Mouse (Mus musculus) neural tube, embryonic 15.5 days (tissue): ENCODE measurements around the gene Edil3. TPM values are rescaled to one million over a fixed set of nuclear protein-coding genes. Genes with fewer than 3 reads are reported as not detected.

Source experiments
- ATAC-seq: fragments of 200-750 bp; cut with Nextera tagmentation; 2 replicates; pipeline ENCODE4 v1.8.0; 2017; ENCODE audit warnings: mild to moderate bottlenecking, moderate TSS enrichment, moderate library complexity; ENCODE audit not compliant: low FRiP score
- H3K27ac ChIP-seq: fragments of 300-500 bp; sonication (generic); replicated peaks from 2 replicates; pipeline ENCODE4 v1.5.1; 2015; ENCODE audit warnings: mild to moderate bottlenecking, inconsistent platforms
- H3K27me3 ChIP-seq: fragments of 300-500 bp; sonication (generic); replicated peaks from 2 replicates; pipeline ENCODE4 v1.6.1; 2015; ENCODE audit warnings: inconsistent platforms
- H3K36me3 ChIP-seq: fragments of 300-500 bp; sonication (generic); 2 replicates; pipeline ENCODE4 v1.6.1; 2015; ENCODE audit warnings: inconsistent platforms
- H3K4me1 ChIP-seq: fragments of 300-500 bp; sonication (generic); 2 replicates; pipeline ENCODE4 v1.6.1; 2015; ENCODE audit warnings: inconsistent platforms
- H3K4me2 ChIP-seq: fragments of 300-500 bp; sonication (generic); 2 replicates; pipeline ENCODE4 v1.6.1; 2015; ENCODE audit warnings: inconsistent platforms, mild to moderate bottlenecking, moderate library complexity
- H3K4me3 ChIP-seq: fragments of 300-500 bp; sonication (generic); replicated peaks from 2 replicates; pipeline ENCODE4 v1.5.1; 2015; ENCODE audit warnings: mild to moderate bottlenecking, inconsistent platforms
- H3K9ac ChIP-seq: fragments of 300-500 bp; sonication (generic); replicated peaks from 2 replicates; pipeline ENCODE4 v1.6.1; 2015; ENCODE audit warnings: mild to moderate bottlenecking, inconsistent platforms
- H3K9me3 ChIP-seq: fragments of 300-500 bp; sonication (generic); replicated peaks from 2 replicates; pipeline ENCODE4 v1.6.1; 2016; ENCODE audit warnings: inconsistent platforms
- WGBS: fragments of 180-500 bp; shearing (Covaris S2); methylation state at CpG from one replicate; pipeline ENCODE4 v1.1.7; 2015; ENCODE audit warnings: mixed read lengths; 5-methylcytosine and 5-hydroxymethylcytosine counted together
- polyA plus RNA-seq: library from polyadenylated mRNA; unstranded; fragments of >200 nt; fragmentation: Nextera tagmentation; extraction: Ambion mirVana; gene quantifications from 2 replicates; pipeline ENCODE4 v1.2.1, GENCODE M21; 2015

Edil3 gene
- 49.3 and 66.3 TPM in 2 replicates for polyA plus RNA-seq

GRCm38 (mm10) chr13:88821440-88822331 is at the start of gene Edil3:
TSS of gene Edil3 (plus strand) at chr13:88821472.
- ATAC-seq, result peak; percentile 90
- Histone ChIP-seq H3K9ac (peak within 1 kb of the TSS; percentile 85), H3K9me3 (no peaks in the 10 kb centered on the region), H3K36me3 (no peaks in the 10 kb centered on the region), H3K4me2 (peak within 1 kb of the TSS; percentile 90), H3K4me3 (peak within 1 kb of the TSS; percentile 82), H3K4me1 (peaks cover 18% of the 10 kb centered on the region), H3K27me3 (no peaks in the 10 kb centered on the region), H3K27ac (peak within 1 kb of the TSS; percentile 86)
- under 1% methylated on average over 46 of the region's 60 CpGs for WGBS

GRCm38 (mm10) chr13:88799186-88799585 is 22.1 kb upstream of the Edil3 start:
- no peak overlapping the region for H3K4me3 ChIP-seq
- no peaks in the 10 kb centered on the region for H3K27me3 ChIP-seq
- H3K4me2 ChIP-seq, result no peak overlapping the region
- H3K4me1 ChIP-seq, result no peaks in the 10 kb centered on the region
- no peak overlapping the region for H3K9ac ChIP-seq
- no peak overlapping the region for H3K27ac ChIP-seq
- no peaks in the 10 kb centered on the region for H3K9me3 ChIP-seq
- no peak for ATAC-seq
- no peaks in the 10 kb centered on the region for H3K36me3 ChIP-seq
- 88% methylated on average over 1 of the region's 1 CpGs for WGBS

GRCm38 (mm10) chr13:88801006-88801405 is 20.3 kb upstream of the Edil3 start:
- H3K9me3 ChIP-seq, result no peaks in the 10 kb centered on the region
- 90% methylated on average over 1 of the region's 1 CpGs for WGBS
- no peak overlapping the region for H3K9ac ChIP-seq
- H3K4me3 ChIP-seq, result no peak overlapping the region
- H3K27me3 ChIP-seq, result no peaks in the 10 kb centered on the region
- H3K27ac ChIP-seq, result no peak overlapping the region
- H3K4me1 ChIP-seq, result no peaks in the 10 kb centered on the region
- H3K36me3 ChIP-seq, result no peaks in the 10 kb centered on the region
- ATAC-seq, result no peak
- H3K4me2 ChIP-seq, result no peak overlapping the region

DNA sequence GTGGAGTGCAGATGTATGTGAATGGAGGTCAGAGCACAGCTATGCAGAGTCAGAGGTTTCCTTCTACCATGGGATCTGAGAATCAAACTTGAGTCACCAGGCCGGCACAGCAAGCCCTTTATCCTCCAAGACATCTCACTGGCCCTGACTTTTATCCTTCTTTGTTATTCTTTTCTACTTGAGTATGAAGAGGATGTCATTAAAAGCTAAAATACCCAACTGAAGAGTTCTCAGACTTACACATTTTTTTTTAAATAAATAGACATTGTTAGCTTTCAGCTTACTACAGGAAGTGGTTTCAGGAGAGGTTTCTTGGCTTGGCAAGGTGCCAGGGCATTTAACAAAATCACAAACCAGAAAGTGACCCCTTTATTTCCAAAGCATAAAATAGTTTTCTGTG is 15.4 kb upstream of the Edil3 start:
- H3K4me2 ChIP-seq, result no peak overlapping the region
- H3K4me3 ChIP-seq, result no peak overlapping the region
- no peaks in the 10 kb centered on the region for H3K4me1 ChIP-seq
- H3K9ac ChIP-seq, result no peak overlapping the region
- WGBS, result 81% methylated on average over 1 of the region's 1 CpGs
- no peak overlapping the region for H3K27ac ChIP-seq
- no peaks in the 10 kb centered on the region for H3K36me3 ChIP-seq
- no peaks in the 10 kb centered on the region for H3K27me3 ChIP-seq
- no peak for ATAC-seq
- H3K9me3 ChIP-seq, result no peaks in the 10 kb centered on the region

GRCm38 (mm10) chr13:88806269-88806668 is 15.0 kb upstream of the Edil3 start:
- ATAC-seq, result no peak
- H3K4me1 ChIP-seq, result no peaks in the 10 kb centered on the region
- H3K4me3 ChIP-seq, result no peak overlapping the region
- H3K36me3 ChIP-seq, result no peaks in the 10 kb centered on the region
- no peak overlapping the region for H3K4me2 ChIP-seq
- H3K27ac ChIP-seq, result no peak overlapping the region
- H3K9ac ChIP-seq, result no peak overlapping the region
- H3K27me3 ChIP-seq, result no peaks in the 10 kb centered on the region
- no peaks in the 10 kb centered on the region for H3K9me3 ChIP-seq
- 96% methylated on average over 3 of the region's 3 CpGs for WGBS

- Histone ChIP-seq H3K27me3 (no peaks in the 10 kb centered on the region), H3K9me3 (no peaks in the 10 kb centered on the region), H3K36me3 (no peaks in the 10 kb centered on the region), H3K4me3 (no peak overlapping the region), H3K4me2 (no peak overlapping the region), H3K9ac (no peak overlapping the region), H3K27ac (no peak overlapping the region), H3K4me1 (no peaks in the 10 kb centered on the region)
- ATAC-seq, result no peak
- 89% methylated on average over 1 of the region's 1 CpGs for WGBS
Measured at GRCm38 (mm10) chr13:88810097-88810496, 11.2 kb upstream of the Edil3 start.

DNA sequence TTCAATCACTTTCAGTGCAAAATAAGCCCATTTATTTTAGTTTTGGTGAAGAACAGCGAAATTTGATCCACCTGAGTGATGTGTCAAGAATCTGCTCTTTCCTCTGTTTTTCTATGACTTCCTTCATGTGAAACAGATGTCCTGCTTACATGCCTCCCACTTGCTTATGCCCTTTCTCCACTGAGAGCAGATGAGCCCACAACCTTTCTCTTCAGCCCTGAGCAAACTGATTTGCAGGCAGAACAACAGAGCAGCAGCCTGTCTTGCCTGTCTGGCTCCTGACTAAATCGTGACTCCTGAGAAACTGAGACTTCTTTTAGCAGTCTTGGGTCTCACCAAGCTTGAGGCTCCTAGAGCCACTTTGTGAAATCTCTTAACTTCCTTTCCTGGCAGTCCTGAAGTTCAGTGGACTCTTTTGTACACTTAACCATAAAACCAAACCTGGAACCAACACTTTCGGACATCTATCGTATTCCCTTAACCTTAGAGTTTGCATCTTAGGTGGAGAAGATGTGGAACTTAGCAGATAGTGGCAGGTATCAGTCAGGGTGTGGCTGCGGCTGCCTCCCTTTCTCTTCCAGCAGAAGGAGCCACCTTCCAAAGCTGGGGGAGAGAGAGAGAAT is 475 bp upstream of the Edil3 start:
- Histone ChIP-seq H3K9ac (no peak overlapping the region), H3K27ac (peak overlapping the region; percentile 10; the same call in 1 of the 2 replicates), H3K4me2 (peak overlapping the region; percentile 90), H3K4me1 (peaks cover 18% of the 10 kb centered on the region), H3K9me3 (no peaks in the 10 kb centered on the region), H3K27me3 (no peaks in the 10 kb centered on the region), H3K36me3 (no peaks in the 10 kb centered on the region), H3K4me3 (peak overlapping the region; percentile 82)
- 21% methylated on average over 5 of the region's 5 CpGs for WGBS
- ATAC-seq, result peak; percentile 40

GRCm38 (mm10) chr13:88822332-88822895 is 1.1 kb downstream of the Edil3 start:
- 7% methylated on average over 10 of the region's 10 CpGs for WGBS
- Histone ChIP-seq H3K27me3 (no peaks in the 10 kb centered on the region), H3K9me3 (no peaks in the 10 kb centered on the region), H3K36me3 (no peaks in the 10 kb centered on the region), H3K9ac (peak overlapping the region; percentile 85), H3K4me1 (peaks cover 18% of the 10 kb centered on the region), H3K27ac (peak overlapping the region; percentile 86), H3K4me2 (peak overlapping the region; percentile 90), H3K4me3 (peak overlapping the region; percentile 82)
- ATAC-seq, result peak; percentile 16; the same call in 1 of the 2 replicates

GRCm38 (mm10) chr13:88822976-88823521 is 1.8 kb downstream of the Edil3 start:
- Histone ChIP-seq H3K27ac (peak overlapping the region; percentile 86), H3K9me3 (no peaks in the 10 kb centered on the region), H3K4me3 (peak overlapping the region; percentile 82), H3K4me2 (peak overlapping the region; percentile 90), H3K4me1 (peaks cover 18% of the 10 kb centered on the region), H3K36me3 (no peaks in the 10 kb centered on the region), H3K27me3 (no peaks in the 10 kb centered on the region), H3K9ac (peak overlapping the region; percentile 85)
- WGBS, result 16% methylated on average over 10 of the region's 10 CpGs
- peak; percentile 37 for ATAC-seq

- peak; percentile 58 for ATAC-seq
Measured at GRCm38 (mm10) chr13:88823522-88824419, 2.5 kb downstream of the Edil3 start.

DNA sequence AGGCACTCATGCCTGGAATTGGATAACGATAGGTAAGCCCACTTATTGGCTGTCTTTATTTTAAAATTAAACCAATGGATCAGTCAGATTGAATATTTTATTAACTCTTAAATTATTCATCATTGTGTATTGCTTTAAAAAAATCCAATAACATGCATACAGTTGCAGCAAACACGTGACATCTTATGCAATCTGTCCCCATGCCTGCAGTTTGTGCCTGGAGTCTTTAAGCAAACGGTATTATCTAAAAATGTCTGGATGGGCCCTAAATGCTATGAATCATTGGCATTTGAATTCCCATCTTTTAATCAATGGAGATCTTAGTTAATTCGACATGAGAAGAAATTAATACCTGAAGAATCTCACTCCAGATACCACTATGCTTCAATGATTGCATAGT is 3.2 kb downstream of the Edil3 start:
- no peaks in the 10 kb centered on the region for H3K36me3 ChIP-seq
- H3K9me3 ChIP-seq, result no peaks in the 10 kb centered on the region
- WGBS, result 6% methylated on average over 4 of the region's 4 CpGs
- peak overlapping the region; percentile 82 for H3K4me3 ChIP-seq
- no peak for ATAC-seq
- H3K27ac ChIP-seq, result no peak overlapping the region
- no peak overlapping the region for H3K9ac ChIP-seq
- H3K27me3 ChIP-seq, result no peaks in the 10 kb centered on the region
- peaks cover 18% of the 10 kb centered on the region for H3K4me1 ChIP-seq
- H3K4me2 ChIP-seq, result peak overlapping the region; percentile 90

More at GRCm38 (mm10) chr13:88823522-88824419, 2.5 kb downstream of the Edil3 start:
- Histone ChIP-seq H3K27ac (peak overlapping the region; percentile 86), H3K27me3 (no peaks in the 10 kb centered on the region), H3K9ac (peak overlapping the region; percentile 85), H3K4me3 (peak overlapping the region; percentile 82), H3K36me3 (no peaks in the 10 kb centered on the region), H3K4me2 (peak overlapping the region; percentile 90), H3K9me3 (no peaks in the 10 kb centered on the region), H3K4me1 (peaks cover 18% of the 10 kb centered on the region)
- WGBS, result under 1% methylated on average over 25 of the region's 25 CpGs
